9 mouse cellular contexts compared by ENCODE assay signal in genomic region chr4:133024969-133025685, GRCm38 (mm10). TPM values are rescaled to one million over a fixed set of nuclear protein-coding genes. Genes with fewer than 3 reads are reported as not detected.
DNase-seq lines count a peak whose midpoint lies in the region; ATAC-seq lines count a peak whose summit lies in the region.
"Had no signal": no experiment of that assay in that cellular context is flagged by ENCODE, and none has a peak within 500 bp of the region (broad histone marks: within the 10 kb centered on the region; RNA-seq: fewer than 3 reads in every experiment).

No protein-coding gene starts in this region.

- no peak for ATAC-seq in forebrain, embryonic 16.5 days
- ATAC-seq in hindbrain, embryonic 15.5 days (ENCODE audit: low FRiP score, low read depth) = 0 out of 2 replicates have a peak, but pooled peaks have one; percentile 19
- ATAC-seq in erythroblast, adult 5-6 weeks (replicated peaks; ENCODE audit: low FRiP score, poor library complexity, severe bottlenecking) = no peak
- ATAC-seq in cerebellum, adult (ENCODE audit: insufficient number of reproducible peaks, low FRiP score, low TSS enrichment) = no peak

- peak overlapping the region; percentile 19 for H3K27ac ChIP-seq in forebrain, embryonic 16.5 days (ENCODE audit: low read length)
- H3K27ac ChIP-seq in hindbrain, embryonic 15.5 days (replicated peaks) = peak overlapping the region; percentile 60
- peak overlapping the region; percentile 87 for H3K27ac ChIP-seq in midbrain, embryonic 10.5 days (replicated peaks)
- H3K27ac ChIP-seq: liver, embryonic 14.5 days had no signal

- peaks cover 69% of the 10 kb centered on the region for H3K4me1 ChIP-seq in forebrain, embryonic 16.5 days (replicated peaks; ENCODE audit: control insufficient read depth, insufficient read depth, low read length)
- H3K4me1 ChIP-seq in hindbrain, embryonic 15.5 days (replicated peaks) = peaks cover 79% of the 10 kb centered on the region
- H3K4me1 ChIP-seq in midbrain, embryonic 10.5 days = peaks cover 93% of the 10 kb centered on the region

- no peak overlapping the region for H3K4me2 ChIP-seq in forebrain, embryonic 16.5 days (ENCODE audit: low read length)
- peak overlapping the region; percentile 19; the same call in 1 of the 2 replicates for H3K4me2 ChIP-seq in hindbrain, embryonic 15.5 days

- no peaks in the 10 kb centered on the region; the same call in 1 of the 2 replicates for H3K36me3 ChIP-seq in forebrain, embryonic 16.5 days (ENCODE audit: control insufficient read depth, insufficient read depth)
- H3K36me3 ChIP-seq in hindbrain, embryonic 15.5 days = no peaks in the 10 kb centered on the region
- H3K36me3 ChIP-seq in midbrain, embryonic 10.5 days = peaks cover 8% of the 10 kb centered on the region; the same call in 1 of the 2 replicates

- H3K9ac ChIP-seq in forebrain, embryonic 16.5 days (replicated peaks; ENCODE audit: low read depth, low read length) = peak overlapping the region; percentile 24
- H3K9ac ChIP-seq in hindbrain, embryonic 15.5 days = no peak overlapping the region
- H3K9ac ChIP-seq: liver, embryonic 14.5 days had no signal

- no peaks in the 10 kb centered on the region for H3K27me3 ChIP-seq in forebrain, embryonic 16.5 days (replicated peaks; ENCODE audit: control insufficient read depth, insufficient read depth, low read length)
- no peaks in the 10 kb centered on the region for H3K27me3 ChIP-seq in hindbrain, embryonic 15.5 days
- 0 out of 2 replicates have a peak, but pooled peaks cover 5% of the 10 kb centered on the region for H3K27me3 ChIP-seq in midbrain, embryonic 10.5 days (ENCODE audit: low read depth, poor library complexity, severe bottlenecking)

- peak; percentile 71 for DNase-seq in testis, postnatal 10 days (ENCODE audit: low spot score)
- no peak for DNase-seq in testis, postnatal 14 days (ENCODE audit: low spot score)
- DNase-seq in midbrain, embryonic 10.5 days (ENCODE audit: low spot score) = no peak
- DNase-seq in c-Kit-positive CD71-positive TER-119-positive erythroid progenitor cells, embryonic 14.5 days (ENCODE audit: low spot score) = no peak

- H3K4me3 ChIP-seq in forebrain, embryonic 16.5 days (replicated peaks; ENCODE audit: low read length) = no peak overlapping the region
- no peak overlapping the region for H3K4me3 ChIP-seq in hindbrain, embryonic 15.5 days
- peak overlapping the region; percentile 23; the same call in 1 of the 2 replicates for H3K4me3 ChIP-seq in midbrain, embryonic 10.5 days

- H3K9me3 ChIP-seq in forebrain, embryonic 16.5 days (ENCODE audit: control insufficient read depth, low read length) = no peaks in the 10 kb centered on the region
- no peaks in the 10 kb centered on the region for H3K9me3 ChIP-seq in hindbrain, embryonic 15.5 days
- H3K9me3 ChIP-seq in midbrain, embryonic 10.5 days (replicated peaks) = no peaks in the 10 kb centered on the region

- 17% methylated on average over 8 of the region's 10 CpGs for WGBS in forebrain, embryonic 16.5 days
- 16% methylated on average over 10 of the region's 10 CpGs for WGBS in hindbrain, embryonic 15.5 days
- 21% methylated on average over 10 of the region's 10 CpGs for WGBS in midbrain, embryonic 10.5 days

RNA-seq across cellular contexts. Expression of gene Ahdc1, which starts 14.1 kb away (rescaled TPM):
- 13.0 and 13.7 TPM in 2 replicates for polyA plus RNA-seq in forebrain, embryonic 16.5 days (2015; fragmentation: Nextera tagmentation; extraction: Ambion mirVana)
- 11.8 and 13.9 TPM in 2 replicates for polyA plus RNA-seq in hindbrain, embryonic 15.5 days (2015; fragmentation: Nextera tagmentation; extraction: Ambion mirVana)
- polyA plus RNA-seq in midbrain, embryonic 10.5 days (2016; fragmentation: Nextera tagmentation; extraction: Ambion mirVana) = 5.7 and 5.8 TPM in 2 replicates
- 1.2 and 10.2 TPM in 2 replicates for total RNA-seq in erythroblast, adult 5-6 weeks (2015; ENCODE audit: low replicate concordance)
- total RNA-seq in erythroblast, adult 5-6 weeks (2017; ENCODE audit: low replicate concordance) = 0.17 and 4.2 TPM in 2 replicates

RNA-seq across cellular contexts. Expression of gene Fgr, which starts 51.2 kb away (rescaled TPM):
- polyA plus RNA-seq in forebrain, embryonic 16.5 days (2015; fragmentation: Nextera tagmentation; extraction: Ambion mirVana) = not detected in 2 replicates
- 0.04 and 0.21 TPM in 2 replicates for polyA plus RNA-seq in hindbrain, embryonic 15.5 days (2015; fragmentation: Nextera tagmentation; extraction: Ambion mirVana)
- polyA plus RNA-seq in midbrain, embryonic 10.5 days (2016; fragmentation: Nextera tagmentation; extraction: Ambion mirVana) = 0.05 and 0.10 TPM in 2 replicates
- total RNA-seq in erythroblast, adult 5-6 weeks (2015; ENCODE audit: low replicate concordance) = 12.1 and 21.5 TPM in 2 replicates
- 13.4 and 18.7 TPM in 2 replicates for total RNA-seq in erythroblast, adult 5-6 weeks (2017; ENCODE audit: low replicate concordance)

Comparison
In these comparisons a context has a peak if more than half of its experiments do, and no peak if none do; other contexts are left out.
1. H3K27ac ChIP-seq: peak in every context shown above with its lines; median percentile 87 in midbrain, embryonic 10.5 days; 60 in hindbrain, embryonic 15.5 days; 19 in forebrain, embryonic 16.5 days.